Mouse (Mus musculus) heart, embryonic 15.5 days (tissue): ENCODE results near the gene Bicd2. TPM values are rescaled to one million over a fixed set of nuclear protein-coding genes. Genes with fewer than 3 reads are reported as not detected.
A peak's percentile ranks its signal among the peaks of the same experiment; 100 is the strongest.

ENCODE experiments used
- ATAC-seq: fragments of 200-750 bp; cut with Nextera tagmentation; replicated peaks from 2 replicates; pipeline ENCODE4 v1.8.0; 2017; ENCODE audit warnings: low read depth, moderate TSS enrichment; ENCODE audit not compliant: insufficient number of reproducible peaks, insufficient read depth, low FRiP score
- H3K27ac ChIP-seq: fragments of 300-500 bp; sonication (generic); 2 replicates; pipeline ENCODE4 v1.5.1; 2015; ENCODE audit warnings: mild to moderate bottlenecking, inconsistent platforms
- H3K27me3 ChIP-seq: fragments of 300-500 bp; sonication (generic); 2 replicates; pipeline ENCODE4 v1.6.1; 2015; ENCODE audit warnings: inconsistent platforms
- H3K36me3 ChIP-seq: fragments of 300-500 bp; sonication (generic); 2 replicates; pipeline ENCODE4 v1.6.1; 2015; ENCODE audit warnings: mild to moderate bottlenecking, inconsistent platforms
- H3K4me1 ChIP-seq: fragments of 300-500 bp; sonication (generic); replicated peaks from 2 replicates; pipeline ENCODE4 v1.6.1; 2015; ENCODE audit warnings: inconsistent platforms
- H3K4me2 ChIP-seq: fragments of 300-500 bp; sonication (generic); 2 replicates; pipeline ENCODE4 v1.6.1; 2015; ENCODE audit warnings: inconsistent platforms, mild to moderate bottlenecking, moderate library complexity
- H3K4me3 ChIP-seq: fragments of 300-500 bp; sonication (generic); 2 replicates; pipeline ENCODE4 v1.5.1; 2015; ENCODE audit warnings: mild to moderate bottlenecking, inconsistent platforms
- H3K9ac ChIP-seq: fragments of 300-500 bp; sonication (generic); 2 replicates; pipeline ENCODE4 v1.6.1; 2015; ENCODE audit warnings: mild to moderate bottlenecking, inconsistent platforms
- H3K9me3 ChIP-seq: fragments of 300-500 bp; sonication (generic); replicated peaks from 2 replicates; pipeline ENCODE4 v1.6.1; 2016; ENCODE audit warnings: inconsistent platforms
- WGBS: fragments of 180-500 bp; shearing (Covaris S2); methylation state at CpG from one replicate; pipeline ENCODE4 v1.1.7; 2015; ENCODE audit warnings: mixed read lengths; 5-methylcytosine and 5-hydroxymethylcytosine counted together
- polyA plus RNA-seq: library from polyadenylated mRNA; unstranded; fragments of >200 nt; fragmentation: Nextera tagmentation; extraction: Ambion mirVana; gene quantifications from 2 replicates; pipeline ENCODE4 v1.2.1, GENCODE M21; 2015

Gene Bicd2
- polyA plus RNA-seq, 1 experiment from 2014 or later, result 47.4 TPM

DNA sequence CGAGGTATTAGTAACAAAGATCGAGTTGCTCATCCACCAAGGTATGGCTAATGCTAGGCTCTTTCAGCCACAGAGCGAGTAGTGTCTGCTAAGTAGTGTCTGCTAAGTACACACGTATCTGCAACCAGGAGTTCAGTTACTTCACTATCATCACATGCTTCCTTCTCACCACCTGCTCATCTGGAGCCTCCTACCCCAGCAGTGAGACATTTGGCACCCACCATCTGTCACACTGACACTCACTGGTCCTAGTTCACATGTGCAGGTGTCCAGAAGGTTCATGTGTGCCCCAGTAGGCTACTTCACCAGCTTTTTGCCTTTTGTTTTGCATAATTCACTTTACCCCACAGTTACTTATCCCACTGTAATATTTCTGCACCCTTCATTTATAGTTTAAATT, 8.0 kb downstream of the Bicd2 start:
- Histone ChIP-seq H3K4me2 (no peak overlapping the region), H3K4me1 (peaks cover 88% of the 10 kb centered on the region), H3K9me3 (no peaks in the 10 kb centered on the region), H3K27me3 (no peaks in the 10 kb centered on the region), H3K36me3 (no peaks in the 10 kb centered on the region), H3K9ac (no peak overlapping the region), H3K27ac (no peak overlapping the region), H3K4me3 (no peak overlapping the region)
- ATAC-seq, result no peak
- WGBS, result 80% methylated on average over 4 of the region's 4 CpGs

DNA sequence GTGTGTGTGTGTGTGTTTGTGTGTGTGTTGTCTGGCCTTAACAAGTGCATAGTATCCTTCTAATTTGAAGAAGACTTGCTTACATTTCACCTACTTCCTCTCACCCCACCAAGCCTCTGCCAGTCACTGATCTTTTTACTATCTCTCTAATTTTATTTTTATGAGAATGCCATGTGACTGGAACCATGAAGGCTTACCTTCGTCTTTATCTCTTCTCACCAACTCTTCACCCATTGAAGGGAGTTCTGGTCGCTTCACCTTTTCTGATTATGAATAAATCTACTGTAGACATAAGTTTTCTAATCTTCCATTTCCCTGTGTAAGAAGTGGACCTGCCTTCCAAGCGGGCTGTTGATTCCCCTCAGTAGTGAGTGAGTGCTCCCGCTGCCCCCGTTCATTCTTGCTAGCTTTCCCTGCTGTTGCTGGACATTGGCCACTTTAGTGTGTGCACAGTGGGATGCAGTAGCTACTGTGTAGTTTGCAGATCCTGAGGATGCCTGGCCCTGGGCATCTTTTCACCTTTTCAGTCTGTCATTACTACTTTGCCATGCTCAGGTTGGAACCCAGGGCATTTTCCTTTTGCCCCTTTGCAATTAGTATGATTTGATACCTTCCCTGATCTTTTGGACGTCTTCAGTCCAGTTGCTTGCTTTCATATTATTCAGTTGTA, 8.6 kb downstream of the Bicd2 start:
- peaks cover 84% of the 10 kb centered on the region for H3K4me1 ChIP-seq
- no peaks in the 10 kb centered on the region for H3K36me3 ChIP-seq
- no peaks in the 10 kb centered on the region for H3K27me3 ChIP-seq
- no peak overlapping the region for H3K27ac ChIP-seq
- no peak for ATAC-seq
- H3K9ac ChIP-seq, result no peak overlapping the region
- no peaks in the 10 kb centered on the region for H3K9me3 ChIP-seq
- no peak overlapping the region for H3K4me3 ChIP-seq
- H3K4me2 ChIP-seq, result no peak overlapping the region
- WGBS, result 87% methylated on average over 6 of the region's 6 CpGs

DNA sequence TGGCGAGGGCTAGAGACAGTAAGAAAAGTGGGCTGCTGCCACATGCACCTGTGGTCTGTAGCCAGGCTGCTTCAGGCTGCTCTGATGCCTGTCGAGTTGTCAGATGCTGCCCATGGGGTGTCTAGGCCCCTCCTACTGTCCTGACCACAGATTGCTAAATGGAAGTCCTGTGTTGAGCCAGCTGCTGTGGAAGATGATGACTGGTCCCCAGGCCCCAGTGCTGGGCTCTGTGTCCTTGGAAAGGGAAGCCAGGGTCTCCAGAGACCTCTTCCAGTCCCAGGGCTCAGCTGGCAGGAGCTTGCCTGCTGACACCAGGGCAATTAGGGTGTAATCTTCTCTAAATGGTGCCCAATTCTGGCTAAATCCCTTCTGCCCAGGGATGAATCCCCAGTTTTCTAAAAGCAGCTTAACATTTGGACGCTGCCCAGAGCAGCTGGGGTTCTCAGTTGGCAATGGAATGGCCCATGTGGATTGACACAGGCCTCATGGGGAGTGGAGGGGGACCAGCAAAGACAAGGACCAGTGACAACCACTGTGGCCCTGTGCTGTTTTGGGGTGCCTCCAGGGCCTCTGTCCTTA, 11.3 kb downstream of the Bicd2 start:
- peak overlapping the region; percentile 58 for H3K27ac ChIP-seq
- no peaks in the 10 kb centered on the region for H3K9me3 ChIP-seq
- H3K4me1 ChIP-seq, result peaks cover 68% of the 10 kb centered on the region
- H3K9ac ChIP-seq, result no peak overlapping the region
- no peak overlapping the region for H3K4me2 ChIP-seq
- H3K36me3 ChIP-seq, result peaks cover 10% of the 10 kb centered on the region; the same call in 1 of the 2 replicates
- H3K4me3 ChIP-seq, result no peak overlapping the region
- 0 out of 2 replicates have a peak, but pooled peaks have one; percentile 28 for ATAC-seq
- 53% methylated on average over 3 of the region's 3 CpGs for WGBS
- no peaks in the 10 kb centered on the region for H3K27me3 ChIP-seq

DNA sequence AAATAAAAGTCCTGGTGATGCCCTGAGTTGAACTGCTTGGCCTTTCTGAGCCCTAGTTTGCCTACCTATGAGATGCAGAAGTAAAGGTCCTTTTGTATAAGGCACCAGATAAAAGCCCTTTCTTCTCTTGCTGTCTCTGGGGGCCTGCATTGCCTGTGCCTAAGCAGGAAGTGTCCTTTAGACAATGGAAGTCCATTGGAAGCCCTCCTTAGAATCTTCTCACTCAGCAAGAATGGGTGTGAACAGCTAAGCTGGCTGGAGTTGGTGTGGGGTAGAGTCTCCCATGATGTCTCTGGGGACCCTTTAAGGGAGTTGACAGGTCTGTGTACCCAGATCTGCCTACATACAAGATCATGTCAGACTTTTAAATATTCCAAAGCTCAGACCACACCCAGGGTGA, 12.0 kb downstream of the Bicd2 start:
- Histone ChIP-seq H3K9me3 (no peaks in the 10 kb centered on the region), H3K4me2 (no peak overlapping the region), H3K4me3 (no peak overlapping the region), H3K9ac (no peak overlapping the region), H3K36me3 (peaks cover 10% of the 10 kb centered on the region; the same call in 1 of the 2 replicates), H3K27me3 (no peaks in the 10 kb centered on the region), H3K4me1 (peaks cover 65% of the 10 kb centered on the region), H3K27ac (no peak overlapping the region)
- ATAC-seq, result no peak

DNA sequence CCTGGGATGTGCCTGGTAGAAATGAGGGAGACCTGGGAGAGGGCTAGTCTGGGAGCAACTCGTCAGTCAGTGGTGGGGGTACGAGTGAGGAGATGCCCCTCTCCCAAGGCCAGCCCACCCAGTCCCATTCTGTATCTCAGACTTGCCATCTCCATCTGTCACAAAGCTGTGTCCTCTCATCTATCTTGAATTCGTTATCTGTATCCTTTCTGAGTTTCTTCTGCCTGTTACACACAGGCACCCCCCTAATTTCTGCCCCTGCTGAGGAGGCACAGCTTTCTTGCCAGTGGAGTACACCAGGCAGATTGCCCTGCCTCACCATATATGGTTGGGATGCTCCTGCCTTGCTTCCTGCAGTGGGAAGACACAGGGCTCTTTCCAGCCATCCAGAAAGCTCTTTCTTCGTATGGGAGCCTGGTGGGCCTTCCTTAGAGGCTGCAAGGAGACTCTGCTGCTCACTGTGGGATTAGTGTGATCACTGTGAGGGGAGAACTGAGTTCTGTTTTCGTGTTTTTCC, 12.7 kb downstream of the Bicd2 start:
- no peak for ATAC-seq
- H3K4me2 ChIP-seq, result no peak overlapping the region
- 65% methylated on average over 5 of the region's 5 CpGs for WGBS
- H3K36me3 ChIP-seq, result peaks cover 10% of the 10 kb centered on the region; the same call in 1 of the 2 replicates
- peaks cover 59% of the 10 kb centered on the region for H3K4me1 ChIP-seq
- no peaks in the 10 kb centered on the region for H3K27me3 ChIP-seq
- no peaks in the 10 kb centered on the region for H3K9me3 ChIP-seq
- no peak overlapping the region for H3K27ac ChIP-seq
- H3K9ac ChIP-seq, result no peak overlapping the region
- no peak overlapping the region for H3K4me3 ChIP-seq

DNA sequence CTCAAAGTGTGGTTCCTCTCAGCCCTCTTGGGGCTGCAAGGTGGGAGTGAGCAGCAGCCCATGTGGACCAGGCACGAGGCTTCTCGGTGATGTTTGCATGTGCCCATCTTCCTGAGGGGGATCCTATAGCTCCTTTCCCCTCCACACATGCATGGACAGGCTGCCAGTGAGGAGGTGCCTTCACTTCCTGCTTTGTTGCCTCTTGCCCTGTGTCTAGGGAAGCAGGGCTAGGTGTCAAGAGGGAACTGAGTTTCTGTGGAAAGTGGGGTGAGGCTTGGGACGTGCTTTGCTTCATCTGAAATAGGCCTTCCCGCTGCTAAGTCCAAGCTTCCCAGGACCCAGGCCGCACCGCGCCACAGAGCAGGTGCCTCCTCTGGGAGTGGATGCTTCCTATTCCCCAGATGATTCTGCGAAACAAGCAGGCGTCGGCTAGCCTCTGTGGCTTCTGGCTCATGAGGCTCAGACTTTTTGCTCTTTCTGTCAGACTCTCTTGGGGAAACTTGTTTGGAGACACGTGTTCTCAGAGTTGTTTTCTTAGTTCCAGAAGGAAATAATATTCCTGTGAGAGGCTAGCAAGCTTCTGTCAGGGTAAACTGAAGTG, 14.2 kb downstream of the Bicd2 start:
- peak overlapping the region; percentile 4; the same call in 1 of the 2 replicates for H3K27ac ChIP-seq
- ATAC-seq, result no peak
- peaks cover 10% of the 10 kb centered on the region; the same call in 1 of the 2 replicates for H3K36me3 ChIP-seq
- no peaks in the 10 kb centered on the region for H3K9me3 ChIP-seq
- H3K4me1 ChIP-seq, result peaks cover 49% of the 10 kb centered on the region
- H3K4me2 ChIP-seq, result no peak overlapping the region
- no peak overlapping the region for H3K9ac ChIP-seq
- 83% methylated on average over 11 of the region's 11 CpGs for WGBS
- no peaks in the 10 kb centered on the region for H3K27me3 ChIP-seq
- no peak overlapping the region for H3K4me3 ChIP-seq

DNA sequence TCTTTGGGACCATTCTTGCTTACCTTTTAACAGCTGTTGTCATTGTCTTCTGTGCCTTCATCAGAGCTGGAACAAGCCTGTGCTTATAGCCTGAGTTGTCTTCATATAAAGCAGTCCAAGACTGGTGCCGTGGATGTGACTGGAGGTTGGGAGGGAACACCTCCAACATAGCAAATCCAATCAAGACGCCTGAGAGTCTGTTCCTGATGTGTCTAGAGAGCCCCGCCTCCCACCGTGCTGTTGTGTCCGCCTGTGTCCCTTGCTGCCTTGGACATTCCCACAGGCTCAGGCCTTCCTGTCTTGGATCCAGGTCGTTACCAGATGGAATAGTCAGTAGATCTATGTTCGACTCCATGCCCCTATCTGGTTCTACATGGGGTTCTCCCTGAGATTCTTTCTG, 14.7 kb downstream of the Bicd2 start:
- Histone ChIP-seq H3K27me3 (no peaks in the 10 kb centered on the region), H3K4me3 (no peak overlapping the region), H3K36me3 (peaks cover 10% of the 10 kb centered on the region; the same call in 1 of the 2 replicates), H3K9ac (no peak overlapping the region), H3K9me3 (no peaks in the 10 kb centered on the region), H3K27ac (0 out of 2 replicates have a peak overlapping the region, but pooled peaks have one; percentile 4), H3K4me1 (peaks cover 54% of the 10 kb centered on the region), H3K4me2 (no peak overlapping the region)
- WGBS, result 82% methylated on average over 7 of the region's 7 CpGs
- ATAC-seq, result no peak

DNA sequence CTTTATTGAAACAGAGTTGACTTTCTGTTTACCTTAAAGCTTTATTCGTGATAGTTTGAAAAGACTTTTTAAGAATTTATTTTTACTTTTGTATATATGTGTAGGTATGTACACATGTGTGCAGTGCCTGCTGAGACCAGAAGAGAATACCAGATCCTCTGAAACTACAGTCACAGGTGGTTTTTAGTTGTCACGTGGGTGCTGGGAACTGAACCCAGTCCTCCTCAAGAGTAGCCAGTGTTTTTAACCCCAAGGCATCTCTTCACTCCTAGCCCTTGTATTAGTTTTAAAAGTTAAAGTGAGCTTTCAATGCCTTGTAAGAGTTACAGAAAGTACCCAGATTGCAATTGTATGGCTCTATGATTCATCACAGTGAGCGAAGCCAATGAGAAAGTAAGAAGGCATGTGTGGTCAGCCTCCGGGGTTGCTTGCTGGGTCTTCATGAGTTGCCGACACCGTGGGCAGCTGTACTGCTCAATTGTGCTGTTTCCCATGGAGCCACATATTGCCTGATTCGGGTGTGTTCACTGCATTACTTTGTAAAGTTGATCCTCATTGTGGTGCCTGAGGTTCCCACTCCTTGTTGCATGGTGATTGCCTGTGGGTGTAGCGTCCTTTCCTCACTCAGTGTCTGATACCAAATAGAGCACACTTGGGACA, 16.1 kb downstream of the Bicd2 start:
- no peak overlapping the region for H3K27ac ChIP-seq
- no peaks in the 10 kb centered on the region for H3K27me3 ChIP-seq
- peaks cover 56% of the 10 kb centered on the region for H3K4me1 ChIP-seq
- H3K9me3 ChIP-seq, result no peaks in the 10 kb centered on the region
- 92% methylated on average over 8 of the region's 8 CpGs for WGBS
- no peak overlapping the region for H3K4me3 ChIP-seq
- peaks cover 10% of the 10 kb centered on the region; the same call in 1 of the 2 replicates for H3K36me3 ChIP-seq
- no peak overlapping the region for H3K9ac ChIP-seq
- H3K4me2 ChIP-seq, result no peak overlapping the region
- ATAC-seq, result no peak

DNA sequence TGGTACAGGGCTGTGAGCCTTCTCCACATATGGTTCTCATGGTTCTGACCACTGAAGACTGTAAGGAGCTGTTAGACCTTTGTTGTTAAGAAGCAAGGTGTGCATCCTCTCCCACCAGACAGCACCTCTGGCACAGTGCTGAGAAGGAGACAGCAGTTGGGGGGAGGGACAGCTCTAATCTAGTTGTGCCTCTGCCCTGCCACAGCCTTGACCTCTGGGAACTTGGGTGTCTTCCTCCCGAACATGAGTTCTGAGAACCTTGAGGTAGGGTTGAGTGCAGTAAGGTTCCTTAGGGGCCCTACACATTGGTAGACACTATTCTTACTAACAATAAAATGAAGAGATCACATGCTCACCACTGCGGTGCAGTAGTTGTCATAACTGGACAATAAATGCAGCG, 16.8 kb downstream of the Bicd2 start:
- 85% methylated on average over 3 of the region's 3 CpGs for WGBS
- no peak for ATAC-seq

DNA sequence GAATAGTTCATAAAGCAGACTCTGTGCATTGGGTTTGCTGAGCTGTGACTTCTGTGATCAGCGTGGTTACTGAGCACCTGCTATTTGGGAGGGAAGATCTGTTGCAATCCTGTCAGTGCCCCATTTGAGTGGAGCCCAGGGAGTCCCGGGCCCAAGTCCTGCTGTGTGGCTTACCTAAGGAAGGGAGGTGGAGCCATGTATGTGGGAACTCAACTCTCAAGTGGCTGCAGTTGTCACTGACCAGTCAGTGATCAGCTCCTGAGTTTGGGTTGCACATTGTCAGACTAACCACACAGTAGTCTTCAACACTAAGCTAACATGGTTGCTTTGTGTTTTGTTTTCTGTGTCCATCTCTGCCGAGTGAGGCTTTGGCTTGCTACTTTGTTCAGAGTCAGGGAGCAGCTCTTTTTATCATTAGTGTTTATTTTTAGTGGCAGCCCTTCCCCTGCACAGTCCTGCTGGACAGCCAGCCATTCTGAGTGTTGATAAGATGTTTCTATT, 19.6 kb downstream of the Bicd2 start:
- H3K4me3 ChIP-seq, result 0 out of 2 replicates have a peak overlapping the region, but pooled peaks have one; percentile 1
- H3K27ac ChIP-seq, result peak overlapping the region; percentile 87
- no peaks in the 10 kb centered on the region for H3K27me3 ChIP-seq
- peaks cover 58% of the 10 kb centered on the region for H3K4me1 ChIP-seq
- H3K9ac ChIP-seq, result peak overlapping the region; percentile 10; the same call in 1 of the 2 replicates
- H3K36me3 ChIP-seq, result peaks cover 10% of the 10 kb centered on the region; the same call in 1 of the 2 replicates
- ATAC-seq, result peak; percentile 51; the same call in 1 of the 2 replicates
- H3K9me3 ChIP-seq, result no peaks in the 10 kb centered on the region
- 6% methylated on average over 3 of the region's 3 CpGs for WGBS
- peak overlapping the region; percentile 50 for H3K4me2 ChIP-seq

More for the DNA sequence above, 16.8 kb downstream of the Bicd2 start:
- no peaks in the 10 kb centered on the region for H3K9me3 ChIP-seq
- peaks cover 56% of the 10 kb centered on the region for H3K4me1 ChIP-seq
- H3K36me3 ChIP-seq, result peaks cover 10% of the 10 kb centered on the region; the same call in 1 of the 2 replicates
- no peak overlapping the region for H3K9ac ChIP-seq
- no peak overlapping the region for H3K4me2 ChIP-seq
- no peak overlapping the region for H3K4me3 ChIP-seq
- H3K27me3 ChIP-seq, result no peaks in the 10 kb centered on the region
- H3K27ac ChIP-seq, result no peak overlapping the region

DNA sequence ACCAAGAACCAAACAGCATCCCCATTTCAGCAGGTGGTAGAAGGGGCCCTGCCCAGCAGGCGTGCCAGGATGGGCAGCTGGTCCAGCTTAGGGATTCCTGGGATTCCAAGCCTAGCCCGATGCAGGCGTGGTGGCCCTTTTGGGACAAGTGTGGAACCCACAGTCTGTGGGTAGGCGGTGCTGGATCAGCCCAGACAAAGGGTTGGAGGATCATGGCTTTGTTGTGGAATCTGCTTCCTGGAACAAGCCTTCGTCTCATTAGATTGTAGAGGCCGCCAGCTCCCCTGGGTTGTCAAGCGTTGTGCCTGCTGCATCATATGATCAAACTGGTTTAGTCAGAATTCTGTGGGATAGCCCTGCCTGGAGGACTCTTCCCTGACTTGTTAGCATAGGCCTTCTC, 21.0 kb downstream of the Bicd2 start:
- no peaks in the 10 kb centered on the region for H3K27me3 ChIP-seq
- no peak overlapping the region for H3K4me3 ChIP-seq
- peak overlapping the region; percentile 87 for H3K27ac ChIP-seq
- peak overlapping the region; percentile 24 for H3K4me2 ChIP-seq
- H3K9ac ChIP-seq, result no peak overlapping the region
- WGBS, result 50% methylated on average over 7 of the region's 7 CpGs
- H3K4me1 ChIP-seq, result peaks cover 65% of the 10 kb centered on the region
- 0 out of 2 replicates have a peak, but pooled peaks cover 1% of the 10 kb centered on the region for H3K36me3 ChIP-seq
- no peaks in the 10 kb centered on the region for H3K9me3 ChIP-seq
- ATAC-seq, result no peak
